Mouse (Mus musculus) 3134 (cell line): Measurements from ENCODE around the gene Egfl6.
A peak's percentile ranks its signal among the peaks of the same experiment; 100 is the strongest.
"Not testable (repeated sequence)": the region's sequence is repeated elsewhere in the genome, so short reads cannot be mapped to it uniquely, and the experiment has no call there.

Experiments
- DNase-seq: peaks from one replicate; pipeline ENCODE4 v3.0.0-alpha.2; 2011; ENCODE audit warnings: low spot score; ENCODE audit not compliant: insufficient read length; ENCODE audit errors: extremely low read depth

Egfl6 gene

GRCm38 (mm10) chrX:166518345-166518744, 67.2 kb downstream of the Egfl6 start, which contains the start of gene Tceanc:
Gene Tceanc (minus strand): TSS chrX:166518567.
- DNase-seq: no peak

GRCm38 (mm10) chrX:166516631-166517030, 68.9 kb downstream of the Egfl6 start:
- no peak for DNase-seq

DNA sequence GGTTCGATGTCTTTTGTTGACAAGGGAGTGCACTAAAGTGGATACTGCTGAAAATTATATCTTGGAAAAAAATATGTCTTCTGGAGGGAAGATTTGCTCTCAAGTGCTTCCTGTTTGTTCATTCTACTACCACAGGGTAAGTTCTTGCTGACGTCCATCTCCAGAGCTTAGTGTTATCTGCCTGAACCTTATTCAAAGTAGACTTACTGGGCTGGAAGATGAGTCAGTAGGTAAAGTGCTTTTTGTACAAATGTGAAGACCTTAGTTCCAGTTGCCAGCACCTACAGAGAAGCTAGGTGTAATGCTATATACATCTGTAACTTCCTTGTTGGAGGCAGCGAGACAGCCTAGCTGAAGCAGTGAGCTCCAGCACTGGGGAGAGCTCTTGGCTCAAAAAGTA, 69.6 kb downstream of the Egfl6 start:
- no peak for DNase-seq

GRCm38 (mm10) chrX:166514035-166514434, 71.5 kb downstream of the Egfl6 start:
- not testable (repeated sequence) for DNase-seq

DNA sequence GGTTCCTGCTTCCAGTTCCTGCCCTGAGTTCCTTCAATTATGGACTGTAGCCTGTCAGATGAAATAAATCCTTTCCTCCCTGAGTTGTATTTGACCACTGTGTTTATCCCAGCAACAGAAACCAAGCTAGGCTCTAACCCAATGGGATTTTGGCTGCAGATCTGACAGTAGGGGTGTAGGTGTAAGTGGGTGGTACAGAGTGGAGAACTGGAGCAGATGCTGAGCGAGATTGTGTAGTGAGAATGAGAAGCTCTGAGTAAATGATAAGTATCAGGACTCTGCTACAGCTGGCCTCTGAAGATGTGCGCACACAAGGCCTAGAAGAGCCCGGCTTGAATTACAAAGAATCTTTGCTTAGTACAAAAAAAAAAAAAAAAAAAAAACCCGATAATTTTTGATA, 73.4 kb downstream of the Egfl6 start:
- DNase-seq: no peak

GRCm38 (mm10) chrX:166511107-166511506, 74.4 kb downstream of the Egfl6 start:
- DNase-seq: no peak

DNA sequence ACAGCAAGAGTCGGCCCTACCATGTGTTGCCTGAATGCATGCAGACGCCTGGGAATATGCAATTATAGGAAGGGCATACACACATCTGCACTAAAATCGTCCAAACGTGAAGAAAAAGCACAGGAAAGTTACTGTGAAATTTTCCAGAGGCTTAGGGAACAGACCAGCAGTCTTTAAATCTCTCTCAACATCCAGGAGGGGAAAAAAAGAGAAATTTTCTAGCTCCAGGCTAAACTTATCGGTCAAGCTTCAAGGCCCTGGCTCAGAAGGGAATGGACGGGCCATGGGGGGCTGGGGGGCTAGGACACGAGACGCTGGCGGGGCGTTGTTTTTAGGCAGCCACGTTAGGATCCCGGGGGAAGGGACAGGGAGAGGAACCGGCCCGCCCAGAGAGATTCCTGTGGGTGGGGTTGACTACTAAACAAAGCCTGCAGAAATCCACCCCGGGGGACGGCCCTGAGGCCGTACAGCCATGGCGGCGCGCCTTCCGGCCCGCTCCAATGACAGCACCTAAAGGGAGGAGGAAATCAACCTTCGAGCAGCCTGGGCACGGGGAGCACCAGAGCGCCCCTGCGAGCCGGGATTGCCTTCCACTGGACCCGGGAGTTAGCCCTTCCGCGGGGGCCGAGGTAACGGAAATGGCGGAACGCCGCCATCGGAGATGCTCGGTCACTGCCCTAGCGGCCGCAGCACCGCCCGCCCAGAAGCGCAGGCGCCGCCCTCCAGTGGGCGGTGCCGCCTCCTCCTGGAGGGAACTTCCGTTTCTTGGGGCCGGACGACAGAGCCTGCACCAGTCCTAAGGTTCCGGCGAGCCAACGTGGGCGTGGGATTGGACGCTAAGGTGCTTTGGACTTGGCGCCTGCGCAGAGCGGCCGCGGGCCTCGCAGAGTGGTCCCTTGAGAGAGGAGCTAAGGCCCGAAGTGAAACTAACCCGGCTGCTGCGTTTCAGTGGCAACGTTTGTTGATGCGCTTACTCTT, 75.5 kb downstream of the Egfl6 start:
- peak; percentile 97 for DNase-seq

GRCm38 (mm10) chrX:166504421-166504820, 81.1 kb downstream of the Egfl6 start:
- peak; percentile 67 for DNase-seq

- peak; percentile 7 for DNase-seq
Observed at GRCm38 (mm10) chrX:166499496-166500190, 85.9 kb downstream of the Egfl6 start.

GRCm38 (mm10) chrX:166497771-166498170, 87.7 kb downstream of the Egfl6 start:
- DNase-seq: no peak

DNA sequence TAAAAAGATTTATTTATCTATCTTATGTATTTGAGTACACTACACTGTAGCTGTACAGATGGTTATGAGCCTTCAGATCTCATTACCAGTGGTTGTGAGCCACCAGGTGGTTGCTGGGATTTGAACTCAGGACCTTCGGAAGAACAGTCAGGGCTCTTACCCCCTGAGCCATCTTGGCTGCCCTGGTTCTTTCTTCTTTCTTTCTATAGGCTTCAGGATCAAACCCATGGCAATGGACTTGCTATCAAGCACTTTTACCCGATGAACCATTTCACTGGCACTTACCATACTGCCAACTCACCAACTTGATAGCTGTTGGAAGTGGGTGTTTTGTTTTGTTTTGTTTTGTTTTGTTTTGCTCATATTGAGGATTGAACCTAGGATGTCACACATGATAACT, 90.5 kb downstream of the Egfl6 start:
- no peak for DNase-seq

GRCm38 (mm10) chrX:166479365-166479983, 106.0 kb downstream of the Egfl6 start, which contains the start of gene Rab9:
Gene Rab9 (minus strand): TSS chrX:166479867.
- peak; percentile 96 for DNase-seq

DNA sequence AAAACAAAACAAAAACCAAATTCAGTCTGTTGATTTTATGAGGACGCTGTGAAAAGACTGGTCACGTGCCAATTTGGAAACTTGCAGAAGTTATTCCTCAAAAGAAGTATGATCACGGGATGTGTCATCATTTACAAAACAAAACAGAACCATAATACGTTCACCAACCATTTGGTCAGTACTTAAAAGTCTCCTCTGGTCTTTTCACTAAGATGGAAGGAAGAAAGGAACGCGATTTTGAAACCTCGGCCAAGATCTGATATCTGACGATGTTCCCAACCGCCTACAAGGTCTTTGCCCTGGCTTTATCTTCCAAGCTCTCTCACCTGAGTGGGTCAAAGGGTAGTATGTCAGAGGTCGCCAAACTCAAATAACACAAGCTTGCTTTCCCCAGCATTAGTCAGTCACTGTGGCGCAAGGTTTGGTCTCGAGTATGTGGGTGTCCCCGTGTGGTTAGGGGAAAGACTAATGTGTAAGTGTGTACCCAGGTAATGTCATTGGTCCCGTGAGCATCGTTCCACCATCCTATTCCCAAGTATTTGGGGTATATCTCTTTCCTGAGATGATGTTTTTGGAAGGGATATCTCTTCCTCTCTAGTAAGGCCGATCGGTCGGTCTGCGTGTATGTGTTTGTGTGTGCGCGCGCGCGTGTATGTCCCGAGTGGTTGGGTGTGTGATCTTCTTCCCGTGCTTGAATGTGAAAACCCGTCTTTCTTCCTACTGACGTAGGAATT, 106.7 kb downstream of the Egfl6 start:
- peak; percentile 9 for DNase-seq

GRCm38 (mm10) chrX:166477393-166477792, 108.1 kb downstream of the Egfl6 start:
- no peak for DNase-seq
